Mouse (Mus musculus) CD8-positive naive resting alpha-beta T cell, adult 2 months (primary cell): ENCODE measurements around the gene Zbtb9.
"Not testable (repeated sequence)": the region's sequence is repeated elsewhere in the genome, so short reads cannot be mapped to it uniquely, and the experiment has no call there.

Experiments used
- DNase-seq, 2 experiments: peaks; one replicate each; pipeline ENCODE4 v3.0.0; 2022; ENCODE audit warnings: low read depth in 2 of 2, low spot score in 2 of 2

Gene Zbtb9

GRCm38 (mm10) chr17:26972703-26973574, at the start of gene Zbtb9:
Gene Zbtb9 (plus strand): TSS chr17:26973167.
- DNase-seq, result peak; percentile 94

- DNase-seq, result not testable (repeated sequence)
These were observed 47.6 kb upstream of the Zbtb9 start for GRCm38 (mm10) chr17:26925414-26925813.

GRCm38 (mm10) chr17:26931795-26932194, 41.2 kb upstream of the Zbtb9 start:
- DNase-seq, result not testable (repeated sequence)

DNA sequence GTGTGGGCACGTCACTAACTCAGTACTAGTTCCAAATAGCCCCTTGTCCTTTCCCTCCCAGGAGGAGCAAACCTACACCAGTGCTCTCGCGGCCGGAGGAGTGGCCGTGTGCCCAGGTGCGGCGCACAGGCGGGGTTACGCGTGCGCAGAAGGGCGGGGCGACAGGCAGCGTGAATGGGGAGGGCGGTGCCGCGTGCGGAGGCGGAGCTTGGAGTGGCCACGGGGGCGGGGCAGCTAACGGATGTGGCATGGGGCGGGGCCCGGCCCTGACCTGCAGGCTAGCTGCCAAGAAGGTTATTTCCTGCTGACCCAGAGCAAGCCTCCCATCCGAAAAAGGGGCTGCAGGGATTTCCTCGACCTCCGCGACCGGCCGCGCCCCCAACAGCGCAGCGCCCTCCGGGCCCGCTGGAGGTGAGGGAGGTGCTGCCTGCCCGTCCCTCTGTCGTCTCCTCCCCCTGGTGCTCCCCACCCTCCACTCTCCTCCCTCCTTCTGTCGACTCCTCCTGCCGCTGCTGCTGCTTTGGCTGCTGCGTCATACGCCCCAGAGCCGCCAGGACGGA, 40.0 kb upstream of the Zbtb9 start, which contains the start of gene Phf1:
Gene Phf1, plus strand, starts transcription at position 214 of the 560 bp plus-strand sequence.
- peak; percentile 93 to 99 for DNase-seq

- no peak for DNase-seq
These were observed 39.5 kb upstream of the Zbtb9 start for GRCm38 (mm10) chr17:26933419-26933818.

DNA sequence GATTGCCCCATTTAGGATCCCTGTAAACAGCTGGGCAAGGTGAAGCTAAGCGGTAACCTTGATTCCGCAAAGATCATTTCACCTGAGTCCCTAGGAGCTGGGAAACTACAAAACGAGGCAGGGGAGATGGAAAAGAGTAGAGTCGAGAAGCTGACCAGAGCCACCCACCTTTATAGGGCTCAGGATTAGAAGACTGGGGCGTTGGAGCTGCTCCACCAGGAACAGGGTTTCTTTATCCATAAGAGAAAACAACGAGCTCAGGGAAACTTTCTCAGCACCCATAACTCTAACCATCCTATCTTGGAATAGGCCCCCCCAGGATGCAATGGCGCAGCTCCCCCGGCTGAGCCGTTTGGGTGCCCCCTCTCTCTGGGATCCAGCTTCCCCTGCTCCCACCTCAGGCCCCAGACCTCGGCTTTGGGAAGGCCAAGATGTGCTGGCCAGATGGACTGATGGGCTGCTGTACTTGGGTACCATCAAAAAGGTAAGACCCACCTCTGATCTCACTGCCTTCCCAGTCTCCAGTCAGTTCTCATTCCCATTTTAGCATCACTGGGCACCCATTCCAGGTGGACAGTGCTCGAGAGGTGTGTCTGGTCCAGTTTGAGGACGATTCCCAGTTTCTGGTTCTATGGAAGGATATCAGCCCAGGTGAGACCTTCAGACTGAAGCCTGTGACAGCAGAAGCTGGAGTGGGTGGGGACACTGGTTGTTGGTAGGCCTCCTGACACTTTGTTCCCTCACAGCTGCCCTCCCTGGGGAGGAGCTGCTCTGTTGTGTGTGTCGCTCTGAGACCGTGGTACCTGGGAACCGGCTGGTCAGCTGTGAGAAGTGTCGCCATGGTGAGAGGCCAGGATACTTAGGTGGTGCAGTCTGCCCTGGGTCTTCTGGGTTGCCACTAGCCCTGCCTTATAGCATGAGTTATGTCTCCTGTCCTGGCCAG, 38.8 kb upstream of the Zbtb9 start:
- no peak for DNase-seq

DNA sequence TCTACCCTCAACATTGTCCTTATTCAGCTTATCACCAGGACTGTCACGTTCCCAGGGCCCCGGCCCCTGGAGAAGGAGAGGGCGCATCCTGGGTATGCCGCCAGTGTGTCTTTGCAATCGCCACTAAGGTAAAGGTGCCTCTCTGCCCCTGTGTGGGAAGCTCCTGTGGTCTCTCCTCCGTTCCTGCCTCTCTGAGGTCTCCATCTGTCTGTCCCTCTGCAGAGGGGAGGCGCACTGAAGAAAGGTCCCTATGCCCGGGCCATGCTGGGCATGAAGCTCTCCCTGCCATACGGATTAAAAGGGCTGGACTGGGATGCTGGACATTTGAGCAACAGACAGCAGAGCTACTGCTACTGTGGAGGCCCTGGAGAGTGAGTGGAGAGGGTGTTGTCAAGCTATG, 37.9 kb upstream of the Zbtb9 start:
- DNase-seq, result no peak

- no peak for DNase-seq
These were observed 36.5 kb upstream of the Zbtb9 start for GRCm38 (mm10) chr17:26936453-26936852.

DNA sequence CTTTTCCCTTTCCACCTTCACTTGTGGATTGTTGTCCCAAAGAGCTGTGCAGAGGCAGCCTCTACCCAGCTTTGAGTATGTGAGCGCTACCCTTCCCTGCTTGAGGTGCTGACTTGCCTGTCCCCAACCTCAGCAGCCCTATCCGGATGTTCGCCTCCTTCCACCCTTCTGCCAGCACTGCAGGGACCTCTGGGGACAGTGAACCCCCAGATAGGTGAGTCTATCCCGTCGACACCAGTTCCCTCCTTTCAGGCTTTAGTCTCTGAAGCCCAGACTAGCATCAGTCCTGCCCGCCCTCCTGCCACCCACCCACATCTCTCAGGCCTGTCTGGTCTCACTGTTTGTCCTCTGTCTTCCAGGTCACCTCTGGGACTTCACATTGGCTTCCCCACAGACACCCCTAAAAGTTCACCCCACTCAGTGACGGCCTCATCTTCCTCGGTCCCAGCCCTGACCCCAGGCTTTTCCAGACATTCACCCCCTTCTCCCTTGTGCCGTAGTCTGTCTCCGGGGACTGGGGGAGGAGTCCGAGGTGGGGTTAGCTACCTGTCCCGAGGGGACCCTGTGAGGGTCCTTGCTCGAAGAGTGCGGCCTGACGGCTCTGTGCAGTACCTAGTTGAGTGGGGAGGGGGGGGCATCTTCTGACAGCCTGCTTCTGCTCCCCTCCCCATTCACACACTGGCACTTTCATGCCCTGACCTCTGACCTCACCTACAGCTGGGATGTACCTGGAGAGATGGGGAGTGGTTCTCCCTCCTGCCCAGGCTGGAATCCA, 35.9 kb upstream of the Zbtb9 start:
- DNase-seq, result no peak

DNA sequence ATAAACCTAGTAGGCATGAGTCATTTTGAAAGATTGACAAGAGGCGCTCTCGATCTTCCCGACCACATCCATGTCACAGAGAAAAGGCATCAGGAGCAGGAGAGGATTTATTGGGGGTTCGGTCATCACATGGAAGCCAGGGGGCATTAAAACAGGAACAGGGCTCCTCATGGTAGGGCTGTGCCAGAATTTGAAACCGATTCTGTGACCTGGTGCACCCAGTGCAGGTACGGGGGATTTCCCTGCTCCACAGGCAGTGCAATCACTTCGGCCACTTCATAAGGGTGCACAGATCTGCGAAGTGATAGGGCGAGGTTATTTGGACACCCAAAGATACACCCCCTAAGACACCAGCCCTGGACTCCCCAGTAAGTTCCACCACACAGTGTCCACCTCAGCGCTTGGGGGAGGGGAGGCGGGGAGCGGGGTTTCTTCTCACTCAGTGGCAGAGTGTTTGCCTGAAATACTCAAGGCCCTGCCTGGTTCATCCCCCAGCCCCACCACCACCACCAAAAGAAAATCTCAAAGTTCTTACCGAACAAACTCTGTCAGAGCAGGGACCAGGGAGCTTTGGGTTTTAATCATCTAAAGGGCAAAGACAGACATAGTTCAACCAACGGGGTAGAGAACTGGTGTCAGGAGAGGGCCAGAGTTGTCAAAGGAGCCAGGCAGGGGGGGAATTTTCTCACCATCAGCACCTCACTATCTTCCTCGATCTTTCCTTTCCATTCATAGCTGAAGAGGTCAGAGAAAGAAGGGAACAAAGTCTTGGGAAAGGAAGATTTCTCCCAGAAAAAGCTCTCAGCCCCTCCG, 34.9 kb upstream of the Zbtb9 start:
- DNase-seq, result no peak

DNA sequence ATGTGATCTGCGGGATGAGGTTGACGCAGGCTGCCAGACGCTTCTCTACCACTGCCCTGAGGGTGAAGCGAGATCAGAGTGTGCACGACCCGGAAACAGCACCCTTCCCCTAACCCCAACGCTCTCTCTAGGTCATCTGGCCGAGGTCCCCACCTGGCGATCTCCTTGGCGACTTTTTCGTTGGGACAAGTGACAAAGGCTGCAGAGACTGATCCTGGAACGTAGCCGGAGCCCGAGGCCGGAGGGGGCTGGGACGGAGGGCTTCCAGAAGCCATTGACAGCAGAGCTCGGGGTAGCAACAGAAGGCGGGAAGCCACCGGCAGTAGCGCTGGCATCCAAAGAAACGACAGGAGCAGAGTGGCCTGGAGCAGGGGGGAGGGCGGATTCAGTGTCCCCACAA, 34.2 kb upstream of the Zbtb9 start:
- DNase-seq, result no peak

DNA sequence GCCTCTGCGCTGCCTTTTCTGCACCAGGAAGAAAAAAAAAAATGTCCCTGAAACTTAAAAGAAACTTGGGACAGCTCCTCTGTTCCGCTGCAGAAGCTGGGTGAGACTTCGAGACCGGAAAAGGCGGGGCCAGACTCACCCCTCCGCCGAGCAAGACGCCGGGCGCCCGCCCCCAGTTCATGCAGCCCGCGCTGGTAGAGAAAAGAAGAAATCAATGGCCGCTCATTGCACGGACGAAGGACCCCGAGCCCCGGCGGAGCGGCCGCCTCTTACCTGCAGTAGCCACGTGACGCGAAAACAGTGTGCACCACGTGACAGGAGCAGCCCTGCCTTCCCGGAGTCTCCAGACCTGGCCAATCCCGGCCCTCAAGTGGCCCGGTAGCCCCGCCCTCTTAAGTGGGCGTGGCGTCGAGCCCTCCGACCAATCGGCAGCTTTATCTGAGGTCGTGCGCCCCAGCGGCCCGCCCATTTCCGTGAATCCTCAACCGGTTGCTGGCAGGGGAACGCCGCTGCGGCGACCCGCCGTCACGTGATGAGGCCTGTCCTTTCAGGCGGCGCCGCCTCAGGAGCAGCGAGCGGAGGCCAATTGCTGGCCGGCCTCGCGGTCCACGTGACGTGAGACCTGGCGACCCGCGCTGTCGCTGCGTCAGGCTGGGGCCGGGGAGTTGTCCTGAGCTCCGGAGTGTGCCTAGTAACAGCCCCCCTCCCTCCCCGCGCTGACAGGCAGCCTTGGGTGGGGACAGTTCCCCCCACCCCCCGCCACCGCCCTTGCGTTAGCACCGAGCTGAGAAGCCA, 33.6 kb upstream of the Zbtb9 start, which contains the start of gene Cuta:
Gene Cuta, minus strand, starts transcription at position 392 of the 795 bp plus-strand sequence.
- DNase-seq, result peak; percentile 98

DNA sequence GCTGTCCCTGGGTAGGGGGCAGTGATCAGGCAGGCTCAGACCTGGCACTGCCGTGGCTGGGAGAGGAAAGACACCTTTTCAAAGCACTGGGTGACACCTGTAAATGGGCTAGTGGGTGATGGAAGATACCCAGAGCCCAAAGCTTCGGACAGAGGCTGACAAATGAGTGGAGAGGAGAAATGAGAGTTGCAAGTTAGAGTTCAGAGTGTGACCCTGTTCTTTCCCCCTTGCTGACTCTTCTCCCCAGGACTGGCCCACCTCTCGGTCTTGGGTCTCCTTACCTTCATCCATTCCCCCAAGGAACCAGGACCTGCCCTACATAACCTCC, 33.0 kb upstream of the Zbtb9 start:
- DNase-seq, result no peak

DNA sequence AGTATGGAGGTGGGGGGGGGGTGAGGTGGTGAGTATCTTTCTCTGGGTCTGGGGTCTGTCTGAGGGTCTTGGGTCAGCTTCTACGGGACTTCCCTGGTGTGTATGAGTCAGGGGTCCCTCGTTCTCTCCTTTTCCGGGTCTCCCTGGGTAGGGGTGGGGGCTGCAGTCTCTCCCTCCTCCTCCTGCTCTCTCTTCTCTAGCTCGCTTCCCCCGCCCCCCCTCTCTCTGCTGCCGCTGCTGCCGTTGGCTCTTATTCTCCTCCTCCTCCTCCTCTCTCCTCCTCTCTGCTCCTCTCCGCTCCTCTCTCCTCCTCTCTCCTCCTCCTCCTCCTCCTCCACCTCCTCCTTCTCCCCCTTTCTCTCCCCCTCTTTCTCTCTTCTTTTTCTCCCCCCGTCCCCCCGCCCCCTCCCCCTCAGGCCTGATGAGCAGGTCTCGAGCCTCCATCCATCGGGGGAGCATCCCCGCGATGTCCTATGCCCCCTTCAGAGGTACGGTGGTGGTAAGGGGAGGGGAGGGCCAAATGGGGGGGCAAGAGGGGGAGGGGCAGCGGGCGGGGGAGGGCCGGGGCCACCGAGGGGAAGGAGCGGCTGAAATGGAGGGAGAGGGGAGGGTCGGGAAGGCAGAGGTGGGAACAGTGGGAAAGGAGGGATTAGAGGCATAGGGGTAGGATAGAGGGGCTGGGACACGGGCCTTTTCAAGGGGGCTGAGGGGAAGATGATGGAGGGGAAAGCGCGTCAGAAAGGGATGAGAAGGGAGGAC, 31.8 kb upstream of the Zbtb9 start, which contains the start of gene Syngap1:
Gene Syngap1, plus strand, starts transcription at position 223 of the 759 bp plus-strand sequence.
- DNase-seq, result no peak

GRCm38 (mm10) chr17:26941841-26942570, 31.0 kb upstream of the Zbtb9 start:
- no peak for DNase-seq

DNA sequence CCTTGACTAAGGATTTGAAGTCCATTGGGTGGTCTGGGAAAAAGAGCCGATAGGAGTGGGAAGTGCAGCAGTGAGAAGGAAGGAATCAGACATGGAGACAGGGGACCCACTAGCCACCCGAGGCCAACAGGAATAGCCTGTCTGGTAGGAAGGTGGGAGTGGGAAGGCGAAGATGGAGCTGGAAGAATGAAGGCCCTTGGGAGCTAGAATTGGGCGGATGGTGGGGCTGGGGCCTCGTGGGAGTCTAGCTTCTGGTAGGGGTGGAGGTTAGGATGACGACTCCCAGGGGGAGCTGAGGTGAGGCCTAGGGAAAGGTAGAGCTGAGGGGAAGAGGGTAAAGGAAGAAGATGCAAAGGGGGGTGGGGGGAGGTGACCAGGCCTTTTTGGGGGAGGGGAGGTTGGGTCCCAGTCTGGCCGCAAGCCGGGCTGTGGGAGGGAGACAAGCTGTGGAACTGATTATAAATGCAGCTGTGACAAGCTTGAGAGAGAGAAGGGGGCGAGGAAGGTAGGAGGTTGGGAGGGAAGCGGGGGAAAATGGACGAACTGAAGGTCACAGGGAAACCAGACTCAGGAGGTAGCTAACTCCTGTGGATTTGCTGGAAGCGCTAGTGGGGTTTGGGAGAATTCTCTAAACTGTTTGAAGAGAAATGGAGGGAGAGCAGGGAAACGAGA, 27.0 kb upstream of the Zbtb9 start:
- DNase-seq, result no peak

DNA sequence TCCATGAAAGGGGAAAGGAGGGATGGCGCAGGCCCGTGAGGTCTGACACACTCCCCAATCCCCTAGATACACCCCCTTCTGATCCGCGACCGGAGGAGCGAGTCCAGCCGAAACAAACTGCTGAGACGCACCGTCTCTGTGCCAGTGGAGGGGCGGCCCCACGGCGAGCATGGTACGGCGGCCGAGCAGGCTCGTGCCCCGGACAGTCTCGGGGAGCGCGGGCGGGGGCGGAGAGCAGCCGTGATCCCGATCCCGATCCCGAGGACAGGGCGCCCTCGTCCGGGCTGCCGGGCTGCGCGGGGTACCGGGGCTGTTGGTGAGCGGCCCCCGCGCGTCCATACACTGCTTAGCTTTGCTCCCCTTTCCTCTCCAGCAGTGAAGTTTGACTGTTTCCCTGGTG, 26.4 kb upstream of the Zbtb9 start:
- DNase-seq, result no peak
